Mouse (Mus musculus) inflammation-experienced regulatory T-cells, adult 16 weeks (primary cell): Measurements from ENCODE around the gene Dpf1. TPM values are rescaled to one million over a fixed set of nuclear protein-coding genes. Genes with fewer than 3 reads are reported as not detected.

Source experiments
- polyA plus RNA-seq: library from polyadenylated mRNA; unstranded; fragments of 100-300 nt; shearing (Covaris generic); gene quantifications from one replicate; pipeline ENCODE4 v1.2.1, GENCODE M21; 2017

Dpf1 gene
- polyA plus RNA-seq = 0.46 TPM

DNA sequence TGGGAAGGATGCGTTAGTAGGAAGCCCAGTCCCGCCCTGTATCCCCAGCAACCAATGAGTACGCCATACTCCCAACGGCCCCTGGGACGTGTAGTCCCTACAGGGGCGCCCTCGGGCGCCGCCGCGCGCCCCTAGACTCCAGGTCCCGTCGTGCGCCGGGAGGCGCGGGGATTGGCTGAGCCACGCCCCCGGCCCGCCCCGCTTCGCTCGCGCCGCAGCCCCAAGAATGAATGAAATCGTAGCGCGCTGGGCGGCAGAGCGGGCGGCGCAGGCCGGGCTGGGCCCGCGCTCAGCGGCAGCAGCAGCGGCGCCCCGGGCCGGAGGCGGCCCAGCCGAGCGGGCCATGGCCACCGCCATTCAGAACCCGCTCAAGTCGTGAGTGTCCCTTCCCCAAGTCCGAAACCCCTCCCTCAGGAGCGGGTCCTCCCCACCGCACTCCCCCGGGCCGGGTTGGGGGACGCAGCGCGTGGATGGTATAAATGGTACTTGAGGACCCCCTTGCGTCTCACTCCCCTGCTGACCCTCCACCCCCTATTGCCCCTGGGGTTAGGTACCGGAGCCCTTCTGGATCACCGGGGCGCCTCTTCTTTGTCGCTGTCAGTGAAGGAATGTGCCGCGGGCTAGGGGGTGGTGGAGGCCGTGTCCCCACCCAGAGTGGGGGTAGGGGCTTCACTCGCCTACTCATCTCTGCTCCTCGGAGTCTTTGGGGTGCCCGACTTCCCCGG, at the start of gene Dpf1:
Gene Dpf1 (plus strand): TSS at position 214 of the 725 bp plus-strand sequence.

GRCm38 (mm10) chr7:29281201-29282073, 22.3 kb upstream of the Dpf1 start, which contains the start of gene Spint2:
TSS of gene Spint2 (minus strand) at chr7:29281912.

GRCm38 (mm10) chr7:29288942-29289638, 14.7 kb upstream of the Dpf1 start, which contains the start of gene Ppp1r14a:
TSS of gene Ppp1r14a (plus strand) at chr7:29289308.

Other genes starting within 250 kb of the Dpf1 start
- not detected for gene Ryr1, start 178.8 kb upstream of the Dpf1 start, polyA plus RNA-seq
- gene Rasgrp4, start 169.1 kb upstream of the Dpf1 start, polyA plus RNA-seq = 1.0 TPM
- 18.1 TPM for gene Fam98c, start 147.7 kb upstream of the Dpf1 start, polyA plus RNA-seq
- gene Ggn, start 133.7 kb upstream of the Dpf1 start, polyA plus RNA-seq = 0.15 TPM
- gene Spred3, start 133.5 kb upstream of the Dpf1 start, polyA plus RNA-seq = not detected
- 241 TPM for gene Psmd8, start 123.2 kb upstream of the Dpf1 start, polyA plus RNA-seq
- gene Catsperg1, start 89.9 kb upstream of the Dpf1 start, polyA plus RNA-seq = 1.3 TPM
- gene Kcnk6, start 71.4 kb upstream of the Dpf1 start, polyA plus RNA-seq = 2.0 TPM
- 71.0 TPM for gene Yif1b, start 65.6 kb upstream of the Dpf1 start, polyA plus RNA-seq
- gene 2200002D01Rik, start 55.5 kb upstream of the Dpf1 start, polyA plus RNA-seq = 5.7 TPM
- 80.3 TPM for gene Spint2, start 22.0 kb upstream of the Dpf1 start, polyA plus RNA-seq
- gene Ppp1r14a, start 14.6 kb upstream of the Dpf1 start, polyA plus RNA-seq = not detected
- 9.9 TPM for gene Sipa1l3, start 214.7 kb downstream of the Dpf1 start, polyA plus RNA-seq